Mouse (Mus musculus): ENCODE results near the gene Nudt6. TPM values are rescaled to one million over a fixed set of nuclear protein-coding genes. Genes with fewer than 3 reads are reported as not detected.

The Nudt6 gene
- polyA plus RNA-seq, 1 experiment: 3.5 TPM

DNA sequence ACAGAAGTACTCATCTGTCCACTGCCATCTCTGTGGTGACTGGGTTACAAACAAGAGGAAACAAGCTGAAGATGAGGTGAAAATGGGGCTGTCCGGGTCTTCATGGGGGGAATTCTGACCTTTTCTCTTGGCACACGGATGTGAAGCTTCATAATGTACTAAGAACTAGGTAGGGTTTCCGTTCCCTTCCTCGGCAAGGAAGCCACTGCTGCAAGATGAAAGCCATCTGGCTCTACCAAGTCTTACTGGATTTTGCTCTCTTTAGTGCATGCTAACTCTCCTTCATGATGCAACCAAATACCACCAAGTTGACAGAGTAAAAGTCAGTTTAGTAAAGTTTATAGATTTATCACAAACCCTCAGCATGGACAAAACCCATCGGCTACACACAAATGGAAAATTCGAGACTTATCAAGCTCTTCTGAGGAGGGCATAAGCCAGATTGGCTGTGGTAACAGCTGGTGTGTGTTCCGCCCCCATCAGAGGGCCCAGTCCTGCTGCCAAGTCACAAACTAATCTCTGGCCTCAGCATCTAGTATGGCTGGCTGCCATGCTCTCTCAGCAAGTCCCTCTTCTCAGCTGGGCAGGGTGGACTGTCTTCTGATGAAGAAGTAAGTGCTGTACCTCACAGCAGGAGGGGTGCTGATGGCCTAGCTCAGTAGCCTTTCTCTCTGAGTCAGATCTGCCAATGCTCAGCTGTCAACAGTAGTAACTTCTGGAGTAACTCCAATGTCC lies 21.2 kb downstream of the Nudt6 start:
- TF ChIP-seq CTCF (IDR thresholded peaks at IDR 0.05; ENCODE audit: low read depth, low read length) (no peak), POLR2A (IDR thresholded peaks at IDR 0.05; ENCODE audit: insufficient read depth, low read length) (no peak), EP300 (IDR thresholded peaks at IDR 0.05; ENCODE audit: insufficient read depth, low read depth, low read length) (no peak)
- no peak overlapping the region for H3K4me3 ChIP-seq (ENCODE audit: low read depth, low read length)
- no peaks in the 10 kb centered on the region for H3K27me3 ChIP-seq (ENCODE audit: control insufficient read depth, insufficient read depth, low read length, poor library complexity, severe bottlenecking)
- H3K9ac ChIP-seq (ENCODE audit: low read depth, poor library complexity, severe bottlenecking): no peak overlapping the region
- H3K4me1 ChIP-seq (ENCODE audit: control insufficient read depth, insufficient read depth, low read length): no peaks in the 10 kb centered on the region
- no peak overlapping the region for H3K27ac ChIP-seq (ENCODE audit: insufficient read depth, low read length)
- H3K36me3 ChIP-seq (ENCODE audit: control insufficient read depth, insufficient read depth, low read length, poor library complexity, severe bottlenecking): no peaks in the 10 kb centered on the region
- no peaks in the 10 kb centered on the region for H3K9me3 ChIP-seq (replicated peaks; ENCODE audit: control insufficient read depth, insufficient read depth, low read length, poor library complexity, severe bottlenecking)

DNA sequence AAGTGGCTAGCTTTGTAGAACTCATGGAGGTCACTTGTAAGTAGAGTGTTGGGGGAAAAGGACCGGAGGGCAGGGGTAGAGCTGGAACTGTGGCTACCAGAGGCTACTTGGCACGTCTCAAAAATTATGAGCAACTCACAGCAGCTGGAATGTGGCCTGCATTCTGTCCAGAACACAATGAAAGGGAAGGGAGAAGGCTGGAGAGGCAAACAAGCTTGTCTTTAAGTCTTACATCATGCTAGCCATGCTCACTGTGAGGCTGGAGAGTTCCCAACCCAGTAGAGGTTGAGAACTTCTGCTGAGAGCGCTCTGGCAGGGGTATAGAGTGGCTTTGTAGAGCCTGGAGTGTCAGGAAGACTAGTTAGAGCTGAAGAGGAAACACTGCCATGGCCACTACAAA lies 22.4 kb downstream of the Nudt6 start:
- TF ChIP-seq POLR2A (IDR thresholded peaks at IDR 0.05; ENCODE audit: insufficient read depth, low read length) (no peak), CTCF (IDR thresholded peaks at IDR 0.05; ENCODE audit: low read depth, low read length) (no peak), EP300 (IDR thresholded peaks at IDR 0.05; ENCODE audit: insufficient read depth, low read depth, low read length) (no peak)
- no peaks in the 10 kb centered on the region for H3K9me3 ChIP-seq (replicated peaks; ENCODE audit: control insufficient read depth, insufficient read depth, low read length, poor library complexity, severe bottlenecking)
- no peak overlapping the region for H3K27ac ChIP-seq (ENCODE audit: insufficient read depth, low read length)

DNA sequence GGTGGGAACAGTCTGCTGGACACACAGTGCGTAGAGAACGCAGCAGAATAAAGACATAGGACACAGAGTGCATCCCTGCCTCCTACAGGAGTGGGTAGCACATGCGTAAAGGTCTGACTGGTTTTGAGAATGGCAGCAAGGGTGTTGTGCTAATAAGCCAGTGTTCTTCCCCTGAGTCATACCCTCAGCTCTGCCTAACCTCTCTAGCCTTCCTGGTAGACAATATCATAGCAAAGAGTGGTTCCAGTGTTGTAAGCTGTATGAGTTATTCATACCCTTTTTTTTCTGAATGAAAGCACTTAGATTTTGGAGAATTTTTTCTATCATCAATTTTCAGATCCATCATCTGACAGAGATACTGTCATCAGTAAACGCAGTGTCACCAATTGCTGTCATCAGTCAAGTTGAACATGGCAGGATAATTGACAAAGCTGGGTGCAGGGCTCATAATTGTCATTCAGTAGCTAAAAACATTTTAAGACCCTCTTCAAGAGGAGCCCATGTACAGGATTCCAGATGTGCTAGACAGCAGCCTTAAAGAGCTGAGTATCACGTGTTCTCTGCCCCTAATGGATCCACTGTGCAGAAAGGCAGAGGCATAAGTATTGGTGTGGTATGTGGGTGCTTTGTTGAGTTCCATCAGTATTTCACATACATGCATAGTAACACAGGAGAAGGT lies 22.9 kb downstream of the Nudt6 start:
- no peaks in the 10 kb centered on the region for H3K4me1 ChIP-seq (ENCODE audit: control insufficient read depth, insufficient read depth, low read length)
- no peak overlapping the region for H3K9ac ChIP-seq (ENCODE audit: low read depth, poor library complexity, severe bottlenecking)
- no peak overlapping the region for H3K4me3 ChIP-seq (ENCODE audit: low read depth, low read length)
- no peaks in the 10 kb centered on the region for H3K9me3 ChIP-seq (replicated peaks; ENCODE audit: control insufficient read depth, insufficient read depth, low read length, poor library complexity, severe bottlenecking)
- TF ChIP-seq EP300 (IDR thresholded peaks at IDR 0.05; ENCODE audit: insufficient read depth, low read depth, low read length) (no peak), POLR2A (IDR thresholded peaks at IDR 0.05; ENCODE audit: insufficient read depth, low read length) (no peak), CTCF (IDR thresholded peaks at IDR 0.05; ENCODE audit: low read depth, low read length) (no peak)
- no peak overlapping the region for H3K27ac ChIP-seq (ENCODE audit: insufficient read depth, low read length)
- H3K27me3 ChIP-seq (ENCODE audit: control insufficient read depth, insufficient read depth, low read length, poor library complexity, severe bottlenecking): no peaks in the 10 kb centered on the region
- H3K36me3 ChIP-seq (ENCODE audit: control insufficient read depth, insufficient read depth, low read length, poor library complexity, severe bottlenecking): no peaks in the 10 kb centered on the region

More for the DNA sequence above, 22.4 kb downstream of the Nudt6 start:
- H3K27me3 ChIP-seq (ENCODE audit: control insufficient read depth, insufficient read depth, low read length, poor library complexity, severe bottlenecking): no peaks in the 10 kb centered on the region
- no peak overlapping the region for H3K9ac ChIP-seq (ENCODE audit: low read depth, poor library complexity, severe bottlenecking)
- no peaks in the 10 kb centered on the region for H3K36me3 ChIP-seq (ENCODE audit: control insufficient read depth, insufficient read depth, low read length, poor library complexity, severe bottlenecking)
- no peak overlapping the region for H3K4me3 ChIP-seq (ENCODE audit: low read depth, low read length)
- no peaks in the 10 kb centered on the region for H3K4me1 ChIP-seq (ENCODE audit: control insufficient read depth, insufficient read depth, low read length)

DNA sequence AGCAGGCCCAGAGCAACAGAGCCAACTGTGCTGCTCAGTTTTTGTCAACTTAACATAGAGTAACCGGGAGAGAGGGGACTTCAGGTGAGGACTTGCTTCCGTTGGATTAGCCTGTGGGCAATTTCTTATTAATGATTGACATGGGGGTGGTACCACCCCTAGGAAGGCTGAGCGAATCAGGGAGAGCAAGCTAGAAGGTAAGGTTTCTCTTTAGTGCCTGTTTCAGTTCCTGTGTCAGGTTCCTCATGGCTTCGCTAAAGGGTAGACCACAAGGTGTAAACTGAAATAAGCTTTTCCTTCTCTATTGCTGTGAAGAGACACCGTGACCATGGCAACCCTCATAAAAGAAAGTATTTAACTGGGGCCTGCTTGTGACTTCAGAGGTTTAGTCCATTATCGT lies 32.7 kb downstream of the Nudt6 start:
- TF ChIP-seq CTCF (IDR thresholded peaks at IDR 0.05; ENCODE audit: low read depth, low read length) (no peak), POLR2A (IDR thresholded peaks at IDR 0.05; ENCODE audit: insufficient read depth, low read length) (no peak), EP300 (IDR thresholded peaks at IDR 0.05; ENCODE audit: insufficient read depth, low read depth, low read length) (no peak)
- Histone ChIP-seq H3K9ac (ENCODE audit: low read depth, poor library complexity, severe bottlenecking) (no peak overlapping the region), H3K9me3 (replicated peaks; ENCODE audit: control insufficient read depth, insufficient read depth, low read length, poor library complexity, severe bottlenecking) (no peaks in the 10 kb centered on the region), H3K27ac (ENCODE audit: insufficient read depth, low read length) (no peak overlapping the region), H3K4me1 (ENCODE audit: control insufficient read depth, insufficient read depth, low read length) (no peaks in the 10 kb centered on the region), H3K27me3 (ENCODE audit: control insufficient read depth, insufficient read depth, low read length, poor library complexity, severe bottlenecking) (no peaks in the 10 kb centered on the region), H3K36me3 (ENCODE audit: control insufficient read depth, insufficient read depth, low read length, poor library complexity, severe bottlenecking) (no peaks in the 10 kb centered on the region), H3K4me3 (ENCODE audit: low read depth, low read length) (no peak overlapping the region)

DNA sequence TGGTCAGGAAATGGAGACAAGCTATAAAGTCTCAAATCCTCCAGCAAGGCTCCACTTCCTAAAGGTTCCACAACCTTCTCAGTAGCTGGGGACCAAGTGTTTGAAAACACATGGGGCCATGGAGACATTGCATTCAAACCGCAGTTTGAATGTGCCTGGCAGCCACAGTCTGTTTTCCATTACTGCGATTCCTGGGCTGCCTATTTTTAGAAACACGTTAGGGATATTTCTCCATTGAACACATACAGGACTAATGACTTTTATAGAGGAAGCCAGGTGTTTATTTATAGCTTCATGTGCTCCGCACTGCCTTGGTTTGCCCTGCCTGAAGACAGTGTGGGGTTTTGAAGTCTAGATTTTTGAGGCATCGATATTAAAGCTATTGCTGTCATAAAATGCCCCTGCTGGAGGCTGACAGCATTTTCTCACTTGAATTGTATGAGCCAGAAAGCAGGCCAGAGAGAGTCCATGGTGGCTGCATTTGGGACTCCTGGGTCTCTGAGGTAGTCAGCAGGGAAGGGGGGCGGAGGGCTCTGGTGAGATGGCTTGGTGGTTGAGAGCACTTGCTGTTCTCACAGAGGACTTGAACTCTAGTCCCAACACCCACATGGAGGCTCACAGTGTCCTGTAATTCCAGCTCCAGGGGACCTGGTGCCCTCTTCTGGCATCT lies 36.8 kb downstream of the Nudt6 start:
- Histone ChIP-seq H3K9me3 (replicated peaks; ENCODE audit: control insufficient read depth, insufficient read depth, low read length, poor library complexity, severe bottlenecking) (no peaks in the 10 kb centered on the region), H3K9ac (ENCODE audit: low read depth, poor library complexity, severe bottlenecking) (no peak overlapping the region), H3K27me3 (ENCODE audit: control insufficient read depth, insufficient read depth, low read length, poor library complexity, severe bottlenecking) (no peaks in the 10 kb centered on the region), H3K36me3 (ENCODE audit: control insufficient read depth, insufficient read depth, low read length, poor library complexity, severe bottlenecking) (no peaks in the 10 kb centered on the region), H3K4me1 (ENCODE audit: control insufficient read depth, insufficient read depth, low read length) (no peaks in the 10 kb centered on the region), H3K27ac (ENCODE audit: insufficient read depth, low read length) (no peak overlapping the region), H3K4me3 (ENCODE audit: low read depth, low read length) (no peak overlapping the region)
- TF ChIP-seq POLR2A (IDR thresholded peaks at IDR 0.05; ENCODE audit: insufficient read depth, low read length): no peak
- no peak for TF ChIP-seq CTCF (IDR thresholded peaks at IDR 0.05; ENCODE audit: low read depth, low read length)
- no peak for TF ChIP-seq EP300 (IDR thresholded peaks at IDR 0.05; ENCODE audit: insufficient read depth, low read depth, low read length)
